Mouse (Mus musculus) heart, embryonic 16.5 days (tissue): ENCODE measurements at regions not wholly inside any gene's neighbourhood (a gene's known extent, or its start where the extent isn't known, plus 50 kb on each side); places are given as distances from the start of the nearest gene placed in this dataset.
"Not testable (repeated sequence)": the region's sequence is repeated elsewhere in the genome, so short reads cannot be mapped to it uniquely, and the experiment has no call there.

Source experiments
- ATAC-seq: fragments of 200-750 bp; cut with Nextera tagmentation; replicated peaks from 2 replicates; pipeline ENCODE4 v1.8.0; 2017; ENCODE audit warnings: moderate number of reproducible peaks; ENCODE audit not compliant: insufficient read depth, low FRiP score; ENCODE audit errors: extremely low read depth
- H3K27ac ChIP-seq: fragments of 300-500 bp; sonication (generic); 2 replicates; pipeline ENCODE4 v1.5.1; 2014; ENCODE audit warnings: mild to moderate bottlenecking, low read length, control low read depth, moderate library complexity
- H3K27me3 ChIP-seq: fragments of 300-500 bp; sonication (generic); 2 replicates; pipeline ENCODE4 v1.6.1; 2014; ENCODE audit warnings: low read length, mixed read lengths; ENCODE audit not compliant: control insufficient read depth, insufficient read depth
- H3K36me3 ChIP-seq: fragments of 300-500 bp; sonication (generic); 2 replicates; pipeline ENCODE4 v1.6.1; 2014; ENCODE audit not compliant: control insufficient read depth, insufficient read depth
- H3K4me1 ChIP-seq: fragments of 300-500 bp; sonication (generic); 2 replicates; pipeline ENCODE4 v1.6.1; 2014; ENCODE audit warnings: low read length, mixed read lengths; ENCODE audit not compliant: control insufficient read depth, insufficient read depth
- H3K4me2 ChIP-seq: fragments of 300-500 bp; sonication (generic); 2 replicates; pipeline ENCODE4 v1.6.1; 2014; ENCODE audit warnings: low read depth, mild to moderate bottlenecking, control low read depth, low read length
- H3K4me3 ChIP-seq: fragments of 300-500 bp; sonication (generic); 2 replicates; pipeline ENCODE4 v1.5.1; 2014; ENCODE audit warnings: mild to moderate bottlenecking, control low read depth, low read length
- H3K9ac ChIP-seq: fragments of 300-500 bp; sonication (generic); 2 replicates; pipeline ENCODE4 v1.6.1; 2014; ENCODE audit warnings: low read length, control low read depth
- H3K9me3 ChIP-seq: fragments of 300-500 bp; sonication (generic); replicated peaks from 2 replicates; pipeline ENCODE4 v1.6.1; 2016; ENCODE audit warnings: low read length; ENCODE audit not compliant: control insufficient read depth
- WGBS: fragments of 180-500 bp; shearing (Covaris S2); extraction: QIAGEN DNeasy Blood & Tissue Kit; methylation state at CpG from one replicate; pipeline ENCODE4 v1.1.7; 2014; 5-methylcytosine and 5-hydroxymethylcytosine counted together

GRCm38 (mm10) chr12:69474916-69475661, 102.8 kb upstream of the Gm9887 start:
- Histone ChIP-seq H3K4me1 (peaks cover 35% of the 10 kb centered on the region), H3K4me2 (peak overlapping the region; percentile 16), H3K27ac (peak overlapping the region; percentile 68), H3K36me3 (no peaks in the 10 kb centered on the region), H3K9me3 (no peaks in the 10 kb centered on the region), H3K9ac (peak overlapping the region; percentile 51), H3K27me3 (no peaks in the 10 kb centered on the region), H3K4me3 (peak overlapping the region; percentile 7; the same call in 1 of the 2 replicates)
- peak; percentile 67 for ATAC-seq
- 58% methylated on average over 17 of the region's 17 CpGs for WGBS

DNA sequence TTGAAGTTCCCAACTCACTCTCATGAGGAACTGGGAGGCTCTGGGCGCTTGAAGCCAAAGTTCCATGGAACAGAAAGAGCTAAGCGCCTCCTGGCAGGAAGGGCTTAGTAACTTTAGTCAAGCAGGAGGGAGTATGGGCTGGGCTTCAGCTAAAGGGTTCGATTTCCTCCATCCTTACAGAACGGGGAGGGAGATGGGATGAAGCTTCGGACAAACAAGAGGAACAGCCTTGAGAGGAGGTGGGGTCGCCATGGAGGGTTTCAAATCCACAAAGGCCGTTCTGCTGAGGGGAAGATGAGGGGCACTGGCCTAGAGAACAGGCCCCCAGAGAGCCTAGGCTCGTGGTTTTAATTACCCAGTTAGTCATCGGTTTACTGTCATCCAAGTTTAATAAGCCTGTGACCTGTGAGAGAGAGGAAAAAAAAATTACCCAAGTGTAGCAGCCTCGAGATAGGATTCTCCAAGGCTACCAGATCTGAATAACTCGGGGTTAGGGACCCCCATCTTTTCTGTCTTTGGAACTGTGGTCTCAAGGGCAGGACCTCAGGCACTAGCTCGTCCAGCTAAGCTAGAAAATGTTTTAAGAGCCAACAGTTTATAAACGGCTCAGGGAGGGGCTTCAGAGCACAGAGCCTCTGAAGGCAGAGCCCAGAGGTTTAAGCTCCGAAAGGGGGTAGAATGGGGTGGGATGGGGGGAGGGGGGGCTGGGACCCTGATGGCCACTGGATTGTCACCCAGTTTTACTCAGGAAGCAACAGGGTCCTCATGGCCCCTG, 102.1 kb upstream of the Gm9887 start:
- H3K27ac ChIP-seq = peak overlapping the region; percentile 68
- H3K4me2 ChIP-seq = peak overlapping the region; percentile 16
- H3K27me3 ChIP-seq = no peaks in the 10 kb centered on the region
- H3K36me3 ChIP-seq = no peaks in the 10 kb centered on the region
- ATAC-seq = peak; percentile 26; the same call in 1 of the 2 replicates
- H3K9me3 ChIP-seq = no peaks in the 10 kb centered on the region
- peak overlapping the region; percentile 7; the same call in 1 of the 2 replicates for H3K4me3 ChIP-seq
- WGBS = 55% methylated on average over 14 of the region's 14 CpGs
- peak overlapping the region; percentile 51 for H3K9ac ChIP-seq
- H3K4me1 ChIP-seq = peaks cover 35% of the 10 kb centered on the region

DNA sequence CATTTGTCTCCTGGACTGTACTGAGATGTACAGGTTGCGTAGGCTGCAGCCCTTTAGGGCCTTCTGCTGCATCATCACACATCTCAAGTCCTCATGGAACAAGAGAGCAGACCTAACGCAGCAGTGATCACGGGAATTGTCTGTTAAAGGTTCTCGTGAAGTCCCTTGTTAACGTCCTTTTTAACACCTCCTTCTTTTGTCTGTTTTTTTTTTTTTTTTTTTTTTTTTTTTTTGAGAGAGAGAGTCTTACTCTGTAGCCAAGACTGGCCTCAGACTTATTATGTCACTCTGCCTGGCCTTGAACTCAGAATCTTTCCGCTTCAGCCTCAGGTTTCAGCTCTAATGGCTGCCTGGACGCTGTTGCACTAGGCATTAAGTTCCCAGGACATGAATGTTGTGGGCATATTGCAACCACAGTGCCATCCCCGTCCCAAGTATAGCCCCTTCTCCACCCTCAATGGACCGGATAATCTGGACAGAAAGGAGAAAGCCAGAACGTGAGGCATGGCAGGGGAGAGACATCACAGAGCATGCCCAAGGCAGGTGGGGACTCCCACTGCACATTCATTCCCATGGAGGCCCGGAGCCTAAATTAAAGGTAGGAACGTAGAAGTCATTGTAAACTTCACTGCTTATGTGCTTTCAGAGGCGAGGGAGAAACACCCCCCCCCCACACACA, 101.3 kb upstream of the Gm9887 start:
- Histone ChIP-seq H3K4me2 (no peak overlapping the region), H3K4me1 (peaks cover 35% of the 10 kb centered on the region), H3K36me3 (no peaks in the 10 kb centered on the region), H3K27me3 (no peaks in the 10 kb centered on the region), H3K27ac (peak overlapping the region; percentile 68), H3K9ac (no peak overlapping the region; the same call in 1 of the 2 replicates), H3K4me3 (no peak overlapping the region), H3K9me3 (no peaks in the 10 kb centered on the region)
- no peak for ATAC-seq
- WGBS = 86% methylated on average over 13 of the region's 13 CpGs

GRCm38 (mm10) chr12:69472912-69473311, 100.7 kb upstream of the Gm9887 start:
- Histone ChIP-seq H3K4me1 (peaks cover 35% of the 10 kb centered on the region), H3K4me3 (no peak overlapping the region), H3K9ac (no peak overlapping the region), H3K27me3 (no peaks in the 10 kb centered on the region), H3K9me3 (no peaks in the 10 kb centered on the region), H3K27ac (peak overlapping the region; percentile 7; the same call in 1 of the 2 replicates), H3K36me3 (no peaks in the 10 kb centered on the region), H3K4me2 (no peak overlapping the region)
- ATAC-seq = no peak
- 79% methylated on average over 9 of the region's 9 CpGs for WGBS

DNA sequence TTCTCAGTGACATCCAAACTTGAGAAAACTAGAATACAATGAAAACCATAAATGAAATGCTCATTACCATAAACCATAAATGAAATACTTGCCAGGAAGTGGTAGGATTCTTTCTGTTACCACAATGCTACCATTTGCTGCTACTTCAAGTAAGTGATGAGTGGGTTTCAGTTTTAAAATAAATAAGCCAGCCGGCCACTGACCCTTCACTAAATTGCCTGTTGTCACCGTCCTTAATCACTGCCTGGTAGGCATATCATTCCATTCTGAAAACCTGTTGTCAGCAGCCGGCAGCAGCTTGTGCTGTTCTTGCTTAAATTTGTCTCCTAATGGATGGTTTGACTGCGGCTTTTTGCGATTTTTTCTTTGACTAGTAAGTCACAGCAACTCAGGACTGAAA, 99.6 kb upstream of the Gm9887 start:
- Histone ChIP-seq H3K4me2 (no peak overlapping the region), H3K9me3 (no peaks in the 10 kb centered on the region), H3K4me1 (peaks cover 35% of the 10 kb centered on the region), H3K27ac (no peak overlapping the region), H3K4me3 (no peak overlapping the region), H3K9ac (no peak overlapping the region), H3K36me3 (no peaks in the 10 kb centered on the region), H3K27me3 (no peaks in the 10 kb centered on the region)
- no peak for ATAC-seq
- 46% methylated on average over 5 of the region's 5 CpGs for WGBS

GRCm38 (mm10) chr12:69469004-69469403, 96.7 kb upstream of the Gm9887 start:
- H3K4me3 ChIP-seq = no peak overlapping the region
- no peaks in the 10 kb centered on the region for H3K9me3 ChIP-seq
- WGBS = 74% methylated on average over 6 of the region's 6 CpGs
- H3K4me2 ChIP-seq = no peak overlapping the region
- no peak overlapping the region for H3K27ac ChIP-seq
- no peak overlapping the region for H3K9ac ChIP-seq
- H3K36me3 ChIP-seq = no peaks in the 10 kb centered on the region
- no peak for ATAC-seq
- H3K4me1 ChIP-seq = peaks cover 19% of the 10 kb centered on the region
- no peaks in the 10 kb centered on the region for H3K27me3 ChIP-seq

- H3K4me3 ChIP-seq = no peak overlapping the region
- WGBS = 67% methylated on average over 4 of the region's 4 CpGs
- no peaks in the 10 kb centered on the region for H3K9me3 ChIP-seq
- H3K27me3 ChIP-seq = no peaks in the 10 kb centered on the region
- H3K4me1 ChIP-seq = peaks cover 5% of the 10 kb centered on the region
- ATAC-seq = no peak
- no peak overlapping the region for H3K9ac ChIP-seq
- H3K27ac ChIP-seq = no peak overlapping the region
- no peaks in the 10 kb centered on the region for H3K36me3 ChIP-seq
- H3K4me2 ChIP-seq = no peak overlapping the region
Measured at GRCm38 (mm10) chr12:69467363-69467762, 95.1 kb upstream of the Gm9887 start.

GRCm38 (mm10) chr12:69464906-69465305, 92.6 kb upstream of the Gm9887 start:
- Histone ChIP-seq H3K4me2 (no peak overlapping the region), H3K27ac (no peak overlapping the region), H3K9me3 (no peaks in the 10 kb centered on the region), H3K36me3 (no peaks in the 10 kb centered on the region), H3K4me3 (no peak overlapping the region), H3K9ac (no peak overlapping the region), H3K4me1 (peaks cover 5% of the 10 kb centered on the region; the same call in 1 of the 2 replicates), H3K27me3 (no peaks in the 10 kb centered on the region)
- ATAC-seq = no peak
- 80% methylated on average over 8 of the region's 8 CpGs for WGBS

DNA sequence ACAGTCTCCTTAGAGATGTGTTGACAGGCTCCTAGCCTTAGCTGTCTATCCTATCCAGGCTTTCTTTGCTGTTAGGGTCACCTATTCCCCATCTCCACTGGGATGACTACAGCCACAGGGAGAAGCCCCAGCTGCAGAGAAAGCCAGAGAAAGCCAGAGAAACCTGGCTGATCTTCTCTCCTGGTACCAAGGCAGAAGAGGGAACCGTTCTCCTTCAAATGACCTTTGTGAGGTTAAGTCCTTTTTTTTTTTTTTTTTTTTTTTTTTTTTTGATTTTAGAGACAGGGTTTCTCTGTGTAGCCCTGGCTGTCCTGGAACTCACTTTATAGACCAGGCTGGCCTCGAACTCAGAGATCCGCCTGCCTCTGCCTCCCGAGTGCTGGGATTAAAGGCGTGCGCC, 91.1 kb upstream of the Gm9887 start:
- not testable (repeated sequence) for ATAC-seq, H3K27ac ChIP-seq, H3K4me1 ChIP-seq, H3K4me3 ChIP-seq, H3K27me3 ChIP-seq, H3K36me3 ChIP-seq, H3K4me2 ChIP-seq, H3K9ac ChIP-seq, H3K9me3 ChIP-seq
- WGBS = 95% methylated on average over 6 of the region's 6 CpGs
